In genomic region chr2:68968028-68968427, GRCm38 (mm10) we compare ENCODE assay signal across 22 mouse cellular contexts.
"Had no signal": no experiment of that assay in that cellular context is flagged by ENCODE, and none has a peak within 500 bp of the region (broad histone marks: within the 10 kb centered on the region; RNA-seq: fewer than 3 reads in every experiment).

No protein-coding gene starts in this region.

- DNase-seq: gastrocnemius, adult 2 months; gastrocnemius, postnatal 10 days; gastrocnemius, postnatal 25 days; heart, adult 11 months; heart, adult 2 months; heart, postnatal 10 days; heart, postnatal 4 days; kidney, adult 18-20 months; kidney, adult 8-10 months; kidney, postnatal 10 days; kidney, postnatal 4 days; layer of hippocampus, adult 9-11 months; liver; liver, embryonic 13.5 days had no signal

- H3K9ac ChIP-seq: heart, embryonic 12.5 days; hindbrain, embryonic 12.5 days; hindbrain, embryonic 14.5 days; intestine, embryonic 15.5 days; limb, embryonic 12.5 days; liver, embryonic 13.5 days had no signal

- H3K4me3 ChIP-seq: gastrocnemius, adult 2 months; heart, adult 2 months; heart, embryonic 12.5 days; hindbrain, embryonic 10.5 days; hindbrain, embryonic 12.5 days; intestine, embryonic 15.5 days; left cerebral cortex, adult 2 months; limb, embryonic 10.5 days; limb, embryonic 12.5 days; liver, embryonic 13.5 days had no signal

- H3K27me3 ChIP-seq: heart, embryonic 12.5 days; hindbrain, embryonic 12.5 days; intestine, embryonic 15.5 days; limb, embryonic 12.5 days; liver, embryonic 13.5 days had no signal

- H3K36me3 ChIP-seq: intestine, embryonic 15.5 days had no signal

- H3K9me3 ChIP-seq: intestine, embryonic 15.5 days had no signal

- H3K4me1 ChIP-seq: heart, embryonic 12.5 days; hindbrain, embryonic 10.5 days; hindbrain, embryonic 12.5 days; intestine, embryonic 15.5 days; limb, embryonic 12.5 days had no signal

- H3K27ac ChIP-seq: gastrocnemius, adult 2 months; heart, adult 2 months; hindbrain, embryonic 10.5 days; hindbrain, embryonic 12.5 days; hindbrain, embryonic 14.5 days; intestine, embryonic 15.5 days; left cerebral cortex, adult 2 months; limb, embryonic 10.5 days; limb, embryonic 12.5 days; liver, embryonic 13.5 days had no signal
